33 mouse cellular contexts compared by ENCODE assay signal in genomic region chr12:103735566-103735965, GRCm38 (mm10). TPM values are rescaled to one million over a fixed set of nuclear protein-coding genes. Genes with fewer than 3 reads are reported as not detected.
"Had no signal": no experiment of that assay in that cellular context is flagged by ENCODE, and none has a peak within 500 bp of the region (broad histone marks: within the 10 kb centered on the region; RNA-seq: fewer than 3 reads in every experiment).

No protein-coding gene starts in this region.

RNA-seq across cellular contexts. Expression of gene Serpina1d, which starts 37.8 kb away (rescaled TPM):
- total RNA-seq: forebrain, postnatal 0 days; gastrocnemius, postnatal 14 days; heart, postnatal 14 days; heart, postnatal 36 days; hematopoietic stem cell, adult 5-6 weeks; hindbrain, postnatal 0 days; layer of hippocampus, adult 18-20 months; layer of hippocampus, adult 8-10 months; layer of hippocampus, postnatal 14 days; layer of hippocampus, postnatal 36 days; left cerebral cortex, adult 8-10 months; left cerebral cortex, postnatal 10 days; left cerebral cortex, postnatal 25 days; left cerebral cortex, postnatal 4 days had no signal
- polyA plus RNA-seq: forebrain, postnatal 0 days; hindbrain, embryonic 11.5 days; hindbrain, embryonic 13.5 days; hindbrain, postnatal 0 days; limb, embryonic 11.5 days; limb, embryonic 13.5 days had no signal

RNA-seq across cellular contexts. Expression of gene Serpina1f, which starts 40.2 kb away (rescaled TPM):
- total RNA-seq: forebrain, postnatal 0 days; gastrocnemius, adult 18-20 months; gastrocnemius, adult 8-10 months; gastrocnemius, postnatal 14 days; gastrocnemius, postnatal 36 days; heart, adult 2 months; heart, postnatal 14 days; heart, postnatal 36 days; hematopoietic stem cell, adult 5-6 weeks; hindbrain, postnatal 0 days; layer of hippocampus, adult 18-20 months; layer of hippocampus, adult 8-10 months; layer of hippocampus, postnatal 14 days; layer of hippocampus, postnatal 36 days; left cerebral cortex, adult 18-20 months; left cerebral cortex, adult 8-10 months; left cerebral cortex, postnatal 10 days; left cerebral cortex, postnatal 25 days; left cerebral cortex, postnatal 4 days had no signal
- polyA plus RNA-seq: forebrain, postnatal 0 days; heart, adult 2 months; heart, embryonic 11.5 days; heart, embryonic 13.5 days; heart, embryonic 15.5 days; heart, postnatal 0 days; hindbrain, embryonic 11.5 days; hindbrain, embryonic 13.5 days; hindbrain, embryonic 15.5 days; hindbrain, postnatal 0 days; intestine, embryonic 16.5 days; kidney, embryonic 15.5 days; limb, embryonic 11.5 days; limb, embryonic 13.5 days; limb, embryonic 15.5 days had no signal

RNA-seq across cellular contexts. Expression of gene Serpina16, which starts 59.6 kb away (rescaled TPM):
- total RNA-seq: forebrain, postnatal 0 days; gastrocnemius, adult 18-20 months; gastrocnemius, adult 8-10 months; gastrocnemius, postnatal 14 days; gastrocnemius, postnatal 36 days; heart, adult 2 months; heart, postnatal 14 days; heart, postnatal 36 days; hematopoietic stem cell, adult 5-6 weeks; hindbrain, postnatal 0 days; layer of hippocampus, adult 18-20 months; layer of hippocampus, adult 8-10 months; layer of hippocampus, postnatal 14 days; layer of hippocampus, postnatal 36 days; left cerebral cortex, adult 18-20 months; left cerebral cortex, adult 8-10 months; left cerebral cortex, postnatal 10 days; left cerebral cortex, postnatal 25 days; left cerebral cortex, postnatal 4 days had no signal
- polyA plus RNA-seq: forebrain, postnatal 0 days; heart, adult 2 months; heart, embryonic 11.5 days; heart, embryonic 13.5 days; heart, embryonic 15.5 days; heart, postnatal 0 days; hindbrain, embryonic 11.5 days; hindbrain, embryonic 13.5 days; hindbrain, embryonic 15.5 days; hindbrain, postnatal 0 days; kidney, adult 2 months; kidney, embryonic 15.5 days; kidney, postnatal 0 days; limb, embryonic 11.5 days; limb, embryonic 13.5 days; limb, embryonic 15.5 days had no signal
